Mouse (Mus musculus): ENCODE measurements around the gene Phpt1. TPM values are rescaled to one million over a fixed set of nuclear protein-coding genes. Genes with fewer than 3 reads are reported as not detected.

Phpt1 gene
- total RNA-seq, 1 experiment: 29.9 TPM

GRCm38 (mm10) chr2:25584856-25585255 is 9.8 kb upstream of the Phpt1 start:
- peaks cover 30% of the 10 kb centered on the region; the same call in 1 of the 2 replicates for H3K36me3 ChIP-seq (ENCODE audit: control insufficient read depth, insufficient read depth, low read length, poor library complexity, severe bottlenecking)
- no peak for DNase-seq (ENCODE audit: low read depth, low spot score)
- no peak overlapping the region for H3K27ac ChIP-seq (ENCODE audit: insufficient read depth, low read depth, low read length, poor library complexity, severe bottlenecking)
- H3K9ac ChIP-seq (ENCODE audit: insufficient read depth, low read depth, low read length, poor library complexity, severe bottlenecking): no peak overlapping the region
- peaks cover 0 to 11% of the 10 kb centered on the region in 2 experiments; a peak in 1 of 4 replicates for H3K4me1 ChIP-seq (ENCODE audit: control insufficient read depth in 2 of 2, insufficient read depth in 2 of 2, low read length in 2 of 2, poor library complexity in 1 of 2)
- H3K4me3 ChIP-seq (ENCODE audit: insufficient read depth in 1 of 2, low read depth in 1 of 2, low read length in 2 of 2, poor library complexity in 1 of 2, severe bottlenecking in 1 of 2): no peak overlapping the region
- in situ Hi-C loops (cut with MboI; ENCODE audit: low sequenced_read_pairs in 2 of 2, unreplicated experiment in 2 of 2): no loop called here
- H3K9me3 ChIP-seq (ENCODE audit: control insufficient read depth, insufficient read depth, low read depth, low read length): no peaks in the 10 kb centered on the region
- no peak for TF ChIP-seq HCFC1 (IDR thresholded peaks at IDR 0.05; ENCODE audit: borderline replicate concordance, insufficient read depth, low read length)
- no peak for TF ChIP-seq CHD2 (IDR thresholded peaks at IDR 0.05; ENCODE audit: low read depth, low read length)

- peaks cover 30% of the 10 kb centered on the region; the same call in 1 of the 2 replicates for H3K36me3 ChIP-seq (ENCODE audit: control insufficient read depth, insufficient read depth, low read length, poor library complexity, severe bottlenecking)
- DNase-seq (ENCODE audit: low read depth, low spot score): no peak
- H3K9ac ChIP-seq (ENCODE audit: insufficient read depth, low read depth, low read length, poor library complexity, severe bottlenecking): no peak overlapping the region
- H3K9me3 ChIP-seq (ENCODE audit: control insufficient read depth, insufficient read depth, low read depth, low read length): no peaks in the 10 kb centered on the region
- H3K4me3 ChIP-seq (ENCODE audit: insufficient read depth in 1 of 2, low read depth in 1 of 2, low read length in 2 of 2, poor library complexity in 1 of 2, severe bottlenecking in 1 of 2): no peak overlapping the region
- no peak overlapping the region for H3K27ac ChIP-seq (ENCODE audit: insufficient read depth, low read depth, low read length, poor library complexity, severe bottlenecking)
- in situ Hi-C loops (cut with MboI; ENCODE audit: low sequenced_read_pairs in 2 of 2, unreplicated experiment in 2 of 2): no loop called here
- no peak for TF ChIP-seq HCFC1 (IDR thresholded peaks at IDR 0.05; ENCODE audit: borderline replicate concordance, insufficient read depth, low read length)
- no peak for TF ChIP-seq CHD2 (IDR thresholded peaks at IDR 0.05; ENCODE audit: low read depth, low read length)
- no peak for TF ChIP-seq MAFK (IDR thresholded peaks at IDR 0.05; ENCODE audit: insufficient read depth, low read depth, low read length)
- no peak for TF ChIP-seq ZC3H11A (IDR thresholded peaks at IDR 0.05; ENCODE audit: borderline replicate concordance, low read depth, low read length)
- TF ChIP-seq ZNF384 (IDR thresholded peaks at IDR 0.05; ENCODE audit: low read depth, low read length): no peak
- H3K4me1 ChIP-seq (ENCODE audit: control insufficient read depth in 2 of 2, insufficient read depth in 2 of 2, low read length in 2 of 2, poor library complexity in 1 of 2): peaks cover 0 to 11% of the 10 kb centered on the region in 2 experiments; a peak in 2 of 4 replicates
Observed at GRCm38 (mm10) chr2:25584152-25584551, 9.1 kb upstream of the Phpt1 start.

GRCm38 (mm10) chr2:25583571-25583970 is 8.5 kb upstream of the Phpt1 start:
- H3K9me3 ChIP-seq (ENCODE audit: control insufficient read depth, insufficient read depth, low read depth, low read length): no peaks in the 10 kb centered on the region
- no peak for DNase-seq (ENCODE audit: low read depth, low spot score)
- H3K9ac ChIP-seq (ENCODE audit: insufficient read depth, low read depth, low read length, poor library complexity, severe bottlenecking): no peak overlapping the region
- peaks cover 0 to 14% of the 10 kb centered on the region in 2 experiments; a peak in 2 of 4 replicates for H3K4me1 ChIP-seq (ENCODE audit: control insufficient read depth in 2 of 2, insufficient read depth in 2 of 2, low read length in 2 of 2, poor library complexity in 1 of 2)
- peaks cover 30% of the 10 kb centered on the region; the same call in 1 of the 2 replicates for H3K36me3 ChIP-seq (ENCODE audit: control insufficient read depth, insufficient read depth, low read length, poor library complexity, severe bottlenecking)
- no peak overlapping the region for H3K27ac ChIP-seq (ENCODE audit: insufficient read depth, low read depth, low read length, poor library complexity, severe bottlenecking)
- TF ChIP-seq ZC3H11A (IDR thresholded peaks at IDR 0.05; ENCODE audit: borderline replicate concordance, low read depth, low read length): no peak
- no peak for TF ChIP-seq ZNF384 (IDR thresholded peaks at IDR 0.05; ENCODE audit: low read depth, low read length)
- TF ChIP-seq CHD2 (IDR thresholded peaks at IDR 0.05; ENCODE audit: low read depth, low read length): no peak
- no peak overlapping the region for H3K4me3 ChIP-seq (ENCODE audit: insufficient read depth in 1 of 2, low read depth in 1 of 2, low read length in 2 of 2, poor library complexity in 1 of 2, severe bottlenecking in 1 of 2)
- in situ Hi-C loops (cut with MboI; ENCODE audit: low sequenced_read_pairs in 2 of 2, unreplicated experiment in 2 of 2): no loop called here

GRCm38 (mm10) chr2:25583120-25583481 is 8.1 kb upstream of the Phpt1 start:
- in situ Hi-C loops (cut with MboI; ENCODE audit: low sequenced_read_pairs in 2 of 2, unreplicated experiment in 2 of 2): no loop called here
- peaks cover 27% of the 10 kb centered on the region; the same call in 1 of the 2 replicates for H3K36me3 ChIP-seq (ENCODE audit: control insufficient read depth, insufficient read depth, low read length, poor library complexity, severe bottlenecking)
- no peak overlapping the region for H3K27ac ChIP-seq (ENCODE audit: insufficient read depth, low read depth, low read length, poor library complexity, severe bottlenecking)
- H3K4me1 ChIP-seq (ENCODE audit: control insufficient read depth in 2 of 2, insufficient read depth in 2 of 2, low read length in 2 of 2, poor library complexity in 1 of 2): peaks cover 0 to 18% of the 10 kb centered on the region in 2 experiments; a peak in 2 of 4 replicates
- TF ChIP-seq ZNF384 (IDR thresholded peaks at IDR 0.05; ENCODE audit: low read depth, low read length) (no peak), HCFC1 (IDR thresholded peaks at IDR 0.05; ENCODE audit: borderline replicate concordance, insufficient read depth, low read length) (no peak), MAFK (IDR thresholded peaks at IDR 0.05; ENCODE audit: insufficient read depth, low read depth, low read length) (no peak), ZC3H11A (IDR thresholded peaks at IDR 0.05; ENCODE audit: borderline replicate concordance, low read depth, low read length) (no peak), CHD2 (IDR thresholded peaks at IDR 0.05; ENCODE audit: low read depth, low read length) (no peak)
- no peak overlapping the region for H3K9ac ChIP-seq (ENCODE audit: insufficient read depth, low read depth, low read length, poor library complexity, severe bottlenecking)
- no peak overlapping the region for H3K4me3 ChIP-seq (ENCODE audit: insufficient read depth in 1 of 2, low read depth in 1 of 2, low read length in 2 of 2, poor library complexity in 1 of 2, severe bottlenecking in 1 of 2)
- DNase-seq (ENCODE audit: low read depth, low spot score): no peak
- no peaks in the 10 kb centered on the region for H3K9me3 ChIP-seq (ENCODE audit: control insufficient read depth, insufficient read depth, low read depth, low read length)

- Histone ChIP-seq H3K4me3 (ENCODE audit: insufficient read depth in 1 of 2, low read depth in 1 of 2, low read length in 2 of 2, poor library complexity in 1 of 2, severe bottlenecking in 1 of 2) (no peak overlapping the region), H3K9ac (ENCODE audit: insufficient read depth, low read depth, low read length, poor library complexity, severe bottlenecking) (no peak overlapping the region), H3K36me3 (ENCODE audit: control insufficient read depth, insufficient read depth, low read length, poor library complexity, severe bottlenecking) (peaks cover 27% of the 10 kb centered on the region; the same call in 1 of the 2 replicates), H3K4me1 (ENCODE audit: control insufficient read depth in 2 of 2, insufficient read depth in 2 of 2, low read length in 2 of 2, poor library complexity in 1 of 2) (peaks cover 0 to 22% of the 10 kb centered on the region in 2 experiments; a peak in 2 of 4 replicates), H3K27ac (ENCODE audit: insufficient read depth, low read depth, low read length, poor library complexity, severe bottlenecking) (no peak overlapping the region), H3K9me3 (ENCODE audit: control insufficient read depth, insufficient read depth, low read depth, low read length) (no peaks in the 10 kb centered on the region)
- DNase-seq (ENCODE audit: low read depth, low spot score): no peak
- no peak for TF ChIP-seq ZNF384 (IDR thresholded peaks at IDR 0.05; ENCODE audit: low read depth, low read length)
- TF ChIP-seq ZC3H11A (IDR thresholded peaks at IDR 0.05; ENCODE audit: borderline replicate concordance, low read depth, low read length): no peak
- no peak for TF ChIP-seq MAFK (IDR thresholded peaks at IDR 0.05; ENCODE audit: insufficient read depth, low read depth, low read length)
- no peak for TF ChIP-seq CHD2 (IDR thresholded peaks at IDR 0.05; ENCODE audit: low read depth, low read length)
- no peak for TF ChIP-seq HCFC1 (IDR thresholded peaks at IDR 0.05; ENCODE audit: borderline replicate concordance, insufficient read depth, low read length)
- in situ Hi-C loops (cut with MboI; ENCODE audit: low sequenced_read_pairs in 2 of 2, unreplicated experiment in 2 of 2): no loop called here
Observed at GRCm38 (mm10) chr2:25582466-25583119, 7.6 kb upstream of the Phpt1 start.
